Mouse (Mus musculus): ENCODE measurements around the gene 1190002N15Rik. TPM values are rescaled to one million over a fixed set of nuclear protein-coding genes. Genes with fewer than 3 reads are reported as not detected.

1190002N15Rik gene
- total and polyA plus RNA-seq, 3 experiments: not detected

GRCm38 (mm10) chr9:94472963-94473582 is 64.8 kb downstream of the 1190002N15Rik start:
- Histone ChIP-seq H3K27ac (ENCODE audit: insufficient read depth, low read depth) (no peak overlapping the region), H3K4me1 (ENCODE audit: control insufficient read depth in 1 of 2, insufficient read depth in 2 of 2) (no peaks in the 10 kb centered on the region), H3K9me3 (replicated peaks; ENCODE audit: low read length) (peaks cover 53% of the 10 kb centered on the region), H3K4me2 (ENCODE audit: insufficient read depth, low read depth, poor library complexity, severe bottlenecking) (no peak overlapping the region), H3K36me3 (replicated peaks in 1 of 2; ENCODE audit: control insufficient read depth in 1 of 2, insufficient read depth in 1 of 2, low read length in 1 of 2) (no peaks in the 10 kb centered on the region), H3K4me3 (replicated peaks in 1 of 3; ENCODE audit: low read depth in 2 of 3, low read length in 2 of 3, poor library complexity in 1 of 3) (no peak overlapping the region), H3K9ac (ENCODE audit: insufficient read depth, low read depth) (no peak overlapping the region), H3K27me3 (replicated peaks) (no peaks in the 10 kb centered on the region), H3K79me2 (replicated peaks; ENCODE audit: control insufficient read depth, extremely low read depth, insufficient read depth, poor library complexity, severe bottlenecking) (no peaks in the 10 kb centered on the region)
- in situ Hi-C loops (cut with MboI; ENCODE audit: low pct_ligation_motif_present, low pct_unique_long_range_greater_than_20kb, low sequenced_read_pairs) (no loop called here), dilution Hi-C loops (cut with MboI; ENCODE audit: extremely low pct_ligation_motif_present, extremely low pct_unique_long_range_greater_than_20kb, low sequenced_read_pairs) (no loop called here)
- DNase-seq (ENCODE audit: extremely low read depth): no peak
- no peak for TF ChIP-seq EP300 (IDR thresholded peaks at IDR 0.05; ENCODE audit: low read length)
- TF ChIP-seq UBTF (IDR thresholded peaks at IDR 0.05; ENCODE audit: low read depth, low read length): no peak
- TF ChIP-seq KAT2A (IDR thresholded peaks at IDR 0.05; ENCODE audit: insufficient replicate concordance, low read length): no peak
- no peak for TF ChIP-seq ZNF384 (IDR thresholded peaks at IDR 0.05; ENCODE audit: low read depth, low read length)
- TF ChIP-seq USF2 (conservative IDR thresholded peaks at IDR 0.05; ENCODE audit: low read depth, low read length): no peak
- no peak for TF ChIP-seq CHD1 (IDR thresholded peaks at IDR 0.05; ENCODE audit: low read depth, low read length)
- no peak for TF ChIP-seq ZKSCAN1 (IDR thresholded peaks at IDR 0.05; ENCODE audit: borderline replicate concordance, low read depth, low read length)
- no peak for TF ChIP-seq MAX (IDR thresholded peaks at IDR 0.05; ENCODE audit: low read length)
- no peak for TF ChIP-seq ELF1 (IDR thresholded peaks at IDR 0.05; ENCODE audit: low read depth, low read length)
- TF ChIP-seq ZMIZ1 (IDR thresholded peaks at IDR 0.05; ENCODE audit: low read depth, low read length): no peak

DNA sequence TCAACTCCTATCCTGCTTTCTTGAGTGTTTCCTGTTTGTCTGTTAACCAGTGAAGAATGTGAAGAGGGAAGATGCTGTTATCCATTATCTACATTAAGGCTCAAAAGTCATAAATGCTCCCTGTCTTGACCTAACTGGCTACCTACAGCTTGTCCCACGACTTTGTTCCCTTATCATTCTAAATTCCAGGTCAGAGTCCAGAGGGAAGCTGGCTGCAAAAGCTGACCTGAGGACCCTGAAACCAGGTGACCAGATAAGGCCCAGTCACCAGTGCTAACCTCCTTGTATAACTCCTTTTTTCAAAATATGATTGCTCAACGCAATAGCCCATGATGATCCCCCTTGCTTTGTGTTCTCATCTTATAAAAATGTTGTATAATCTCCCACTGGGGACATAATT is 66.4 kb downstream of the 1190002N15Rik start:
- Histone ChIP-seq H3K27ac (ENCODE audit: insufficient read depth, low read depth) (no peak overlapping the region), H3K4me2 (ENCODE audit: insufficient read depth, low read depth, poor library complexity, severe bottlenecking) (no peak overlapping the region), H3K4me1 (ENCODE audit: control insufficient read depth in 1 of 2, insufficient read depth in 2 of 2) (no peaks in the 10 kb centered on the region), H3K4me3 (replicated peaks in 1 of 3; ENCODE audit: low read depth in 2 of 3, low read length in 2 of 3, poor library complexity in 1 of 3) (no peak overlapping the region), H3K27me3 (replicated peaks) (no peaks in the 10 kb centered on the region), H3K9me3 (replicated peaks; ENCODE audit: low read length) (peaks cover 47% of the 10 kb centered on the region), H3K79me2 (replicated peaks; ENCODE audit: control insufficient read depth, extremely low read depth, insufficient read depth, poor library complexity, severe bottlenecking) (no peaks in the 10 kb centered on the region), H3K9ac (ENCODE audit: insufficient read depth, low read depth) (no peak overlapping the region), H3K36me3 (replicated peaks in 1 of 2; ENCODE audit: control insufficient read depth in 1 of 2, insufficient read depth in 1 of 2, low read length in 1 of 2) (no peaks in the 10 kb centered on the region)
- no peak for DNase-seq (ENCODE audit: extremely low read depth)
- in situ Hi-C loops (cut with MboI; ENCODE audit: low pct_ligation_motif_present, low pct_unique_long_range_greater_than_20kb, low sequenced_read_pairs): no loop called here
- dilution Hi-C loops (cut with MboI; ENCODE audit: extremely low pct_ligation_motif_present, extremely low pct_unique_long_range_greater_than_20kb, low sequenced_read_pairs): no loop called here
- TF ChIP-seq MXI1 (IDR thresholded peaks at IDR 0.05; ENCODE audit: low read depth, low read length) (no peak), TCF12 (IDR thresholded peaks at IDR 0.05; ENCODE audit: low read depth, low read length) (no peak), TBP (conservative IDR thresholded peaks at IDR 0.05; ENCODE audit: low read depth, low read length) (no peak), JUND (conservative IDR thresholded peaks at IDR 0.05; ENCODE audit: low read depth, low read length) (no peak), IRF4 (IDR thresholded peaks at IDR 0.05; ENCODE audit: low read depth, low read length) (no peak), SMC3 (IDR thresholded peaks at IDR 0.05; ENCODE audit: low read depth, low read length) (no peak), ZKSCAN1 (IDR thresholded peaks at IDR 0.05; ENCODE audit: borderline replicate concordance, low read depth, low read length) (no peak), GABPA (IDR thresholded peaks at IDR 0.05; ENCODE audit: insufficient replicate concordance, low read depth, low read length) (no peak), MAFK (IDR thresholded peaks at IDR 0.05; ENCODE audit: insufficient replicate concordance, low read length) (no peak)

Other genes with a start within 250 kb of the 1190002N15Rik start
- not detected in 2 replicates for gene Slc9a9, start 131.8 kb upstream of the 1190002N15Rik start, total RNA-seq (2012; rRNA removed)
- not detected in 2 replicates for gene Slc9a9, start 131.8 kb upstream of the 1190002N15Rik start, total RNA-seq (2014; rRNA removed)
- not detected in 2 replicates for gene Slc9a9, start 131.8 kb upstream of the 1190002N15Rik start, polyA plus RNA-seq (2012; ENCODE audit: insufficient read length, low read depth)